Mouse (Mus musculus) kidney, postnatal 0 days (tissue): ENCODE data around the gene Lrrc2. TPM values are rescaled to one million over a fixed set of nuclear protein-coding genes. Genes with fewer than 3 reads are reported as not detected.

Experiments
- ATAC-seq: fragments of 200-750 bp; cut with Nextera tagmentation; replicated peaks from 2 replicates; pipeline ENCODE4 v1.8.0; 2017; ENCODE audit warnings: low read depth, moderate number of reproducible peaks, moderate TSS enrichment, moderate library complexity; ENCODE audit not compliant: low FRiP score
- DNase-seq: peaks from one replicate; pipeline ENCODE4 v3.0.0-alpha.2; 2016; ENCODE audit warnings: low spot score
- H3K27ac ChIP-seq: fragments of 300-500 bp; sonication (generic); 2 replicates; pipeline ENCODE4 v1.5.1; 2014; ENCODE audit warnings: mild to moderate bottlenecking
- H3K27me3 ChIP-seq: fragments of 300-500 bp; sonication (generic); 2 replicates; pipeline ENCODE4 v1.6.1; 2014; ENCODE audit warnings: low read length, mixed read lengths; ENCODE audit not compliant: insufficient read depth
- H3K36me3 ChIP-seq: fragments of 300-500 bp; sonication (generic); 2 replicates; pipeline ENCODE4 v1.6.1; 2014; ENCODE audit warnings: low read length, mixed read lengths; ENCODE audit not compliant: insufficient read depth
- H3K4me1 ChIP-seq: fragments of 300-500 bp; sonication (generic); replicated peaks from 2 replicates; pipeline ENCODE4 v1.6.1; 2014; ENCODE audit warnings: antibody characterized with exemption, low read length, mixed read lengths; ENCODE audit not compliant: insufficient read depth
- H3K4me2 ChIP-seq: fragments of 300-500 bp; sonication (generic); 2 replicates; pipeline ENCODE4 v1.6.1; 2014; ENCODE audit warnings: mild to moderate bottlenecking, low read length, moderate library complexity, mixed read lengths
- H3K4me3 ChIP-seq: fragments of 300-500 bp; sonication (generic); replicated peaks from 2 replicates; pipeline ENCODE4 v1.5.1; 2014; ENCODE audit warnings: low read depth, low read length
- H3K9ac ChIP-seq: fragments of 300-500 bp; sonication (generic); 2 replicates; pipeline ENCODE4 v1.6.1; 2014; ENCODE audit warnings: low read depth, low read length
- H3K9me3 ChIP-seq: fragments of 300-500 bp; sonication (generic); replicated peaks from 2 replicates; pipeline ENCODE4 v1.6.1; 2016; ENCODE audit warnings: low read length, inconsistent platforms, mixed read lengths
- CTCF ChIP-seq: IDR thresholded peaks from 2 replicates; pipeline ENCODE4 v1.5.1; 2016; ENCODE audit warnings: antibody characterized with exemption, low read depth, mild to moderate bottlenecking, moderate library complexity
- WGBS: fragments of 180-500 bp; shearing (Covaris S2); extraction: QIAGEN DNeasy Blood & Tissue Kit; methylation state at CpG from one replicate; pipeline ENCODE4 v1.1.7; 2014; 5-methylcytosine and 5-hydroxymethylcytosine counted together
- polyA plus RNA-seq: library from polyadenylated mRNA; unstranded; fragments of >200 nt; fragmentation: Nextera tagmentation; extraction: Ambion mirVana; gene quantifications from 2 replicates; pipeline ENCODE4 v1.2.1, GENCODE M21; 2015

Lrrc2 gene
- polyA plus RNA-seq, 1 experiment from 2014 or later, result 0.51 TPM

DNA sequence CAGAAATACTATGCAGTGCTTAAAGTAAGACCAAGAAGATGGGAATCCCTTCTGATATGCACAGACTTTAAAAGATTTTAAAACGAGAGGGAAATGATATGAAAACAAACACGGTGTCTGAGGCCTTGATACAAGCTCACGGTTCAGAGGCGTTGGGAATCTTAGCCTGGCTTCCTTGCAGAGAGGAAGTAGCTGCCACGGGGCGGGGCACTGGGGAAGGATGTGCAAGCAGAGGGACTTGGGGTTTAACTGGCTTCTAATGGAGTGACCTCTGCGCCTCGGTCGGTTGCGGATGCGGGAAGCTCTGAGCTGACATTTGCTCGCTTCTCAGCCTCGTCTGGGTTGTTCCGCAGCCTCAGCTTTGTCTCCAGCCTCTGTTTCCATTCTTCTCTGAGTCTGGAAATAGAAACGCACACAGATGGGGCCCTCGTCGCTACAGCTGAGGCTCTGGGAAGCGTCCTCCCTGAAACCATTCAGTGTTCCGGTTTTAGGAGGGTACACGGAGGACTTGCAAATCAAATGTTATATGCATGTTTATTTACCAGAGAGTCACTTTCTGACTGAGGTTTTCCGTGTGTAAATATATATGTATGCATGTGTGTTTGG, 36.6 kb upstream of the Lrrc2 start:
- Histone ChIP-seq H3K9ac (no peak overlapping the region), H3K4me2 (no peak overlapping the region), H3K4me1 (no peaks in the 10 kb centered on the region), H3K27ac (no peak overlapping the region), H3K9me3 (no peaks in the 10 kb centered on the region), H3K4me3 (no peak overlapping the region), H3K36me3 (no peaks in the 10 kb centered on the region), H3K27me3 (no peaks in the 10 kb centered on the region)
- TF ChIP-seq CTCF, result no peak
- 62% methylated on average over 21 of the region's 21 CpGs for WGBS
- ATAC-seq (no peak), DNase-seq (no peak)

DNA sequence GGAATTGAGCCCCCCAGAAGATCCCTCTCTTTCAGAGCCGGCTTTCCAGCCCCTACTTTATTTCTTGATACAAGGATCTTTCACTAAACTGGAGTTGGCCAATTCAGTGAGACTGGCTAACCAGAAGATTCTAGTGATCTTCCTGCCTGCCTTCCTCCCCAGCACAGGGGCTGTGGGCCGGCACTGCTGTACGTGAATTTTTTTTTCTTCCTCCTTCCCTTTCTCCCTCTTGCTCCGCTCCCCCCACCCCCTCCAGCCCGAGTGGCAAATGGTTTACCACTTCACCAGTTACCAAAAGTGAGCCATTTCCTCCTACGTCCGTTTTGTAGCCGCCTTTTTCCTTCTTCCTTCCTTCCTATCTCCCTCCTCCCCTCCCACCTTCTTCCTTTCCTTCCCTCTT, 35.9 kb upstream of the Lrrc2 start:
- Histone ChIP-seq H3K36me3 (no peaks in the 10 kb centered on the region), H3K9me3 (no peaks in the 10 kb centered on the region), H3K4me3 (no peak overlapping the region), H3K4me1 (no peaks in the 10 kb centered on the region), H3K9ac (no peak overlapping the region), H3K4me2 (no peak overlapping the region), H3K27me3 (no peaks in the 10 kb centered on the region), H3K27ac (no peak overlapping the region)
- DNase-seq, result no peak
- ATAC-seq, result no peak
- TF ChIP-seq CTCF, result no peak
- WGBS, result 43% methylated on average over 8 of the region's 8 CpGs

DNA sequence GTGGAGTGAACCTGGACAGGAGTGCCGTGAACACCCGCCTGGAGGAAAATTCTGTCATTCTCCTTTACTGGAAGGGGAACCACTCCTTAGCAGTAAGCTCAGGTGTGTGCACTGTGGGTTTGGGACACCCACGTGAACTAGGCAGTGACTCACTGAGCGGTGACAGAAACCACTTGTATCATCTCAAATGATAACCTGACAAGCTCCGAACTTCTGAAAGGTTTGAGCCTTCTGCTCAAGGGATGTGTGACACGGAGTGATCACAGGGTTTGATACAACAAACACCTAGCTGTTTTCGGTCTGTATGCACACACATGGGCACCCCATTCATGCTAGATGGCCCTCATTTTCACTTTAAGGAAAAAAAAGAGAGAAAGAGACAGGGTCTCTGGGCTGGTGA, 34.6 kb upstream of the Lrrc2 start, which contains the start of gene Fam240a:
Gene Fam240a, minus strand, starts transcription at position 76 of the 400 bp plus-strand sequence.
- DNase-seq (no peak), ATAC-seq (no peak)
- Histone ChIP-seq H3K4me1 (no peaks in the 10 kb centered on the region), H3K9me3 (no peaks in the 10 kb centered on the region), H3K36me3 (no peaks in the 10 kb centered on the region), H3K27ac (no peak within 1 kb of the TSS), H3K4me2 (no peak within 1 kb of the TSS), H3K9ac (no peak within 1 kb of the TSS), H3K27me3 (no peaks in the 10 kb centered on the region), H3K4me3 (no peak within 1 kb of the TSS)
- 88% methylated on average over 7 of the region's 7 CpGs for WGBS
- TF ChIP-seq CTCF, result no peak

DNA sequence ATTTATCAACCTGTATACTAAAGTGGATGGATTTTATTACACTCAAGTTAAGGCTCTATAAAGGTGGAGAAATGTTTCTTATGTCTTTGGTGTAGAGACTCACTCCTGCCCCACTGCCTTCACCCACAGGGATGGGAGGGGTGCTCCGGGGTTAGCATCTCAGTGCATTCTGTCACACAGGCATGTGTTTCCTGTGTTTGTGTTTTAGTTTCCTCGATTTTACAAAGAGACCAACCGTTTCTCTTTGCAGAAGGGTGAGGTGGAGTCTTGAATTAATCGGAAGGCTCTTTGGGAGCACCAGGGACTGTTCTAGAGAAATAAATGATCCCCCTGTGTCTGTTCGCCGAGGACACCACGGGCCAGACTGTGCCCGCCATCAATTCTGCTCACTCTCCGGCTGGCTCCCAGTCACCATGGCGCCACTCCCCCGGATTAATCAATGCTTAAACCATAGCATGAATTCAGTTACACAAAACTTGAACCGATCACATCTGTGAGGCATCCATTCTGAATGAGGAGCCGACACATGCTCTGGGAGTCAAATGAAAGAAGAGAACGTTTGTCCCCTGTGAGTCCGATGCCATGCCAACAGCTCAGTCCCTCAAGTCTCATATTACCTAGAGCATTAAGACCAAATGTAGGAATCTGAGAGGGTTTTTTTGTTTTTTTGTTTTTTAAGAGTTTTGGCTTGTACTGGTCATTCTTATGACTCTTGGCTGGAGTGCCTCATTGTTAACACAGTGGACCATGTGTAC, 30.5 kb upstream of the Lrrc2 start:
- WGBS, result 46% methylated on average over 15 of the region's 15 CpGs

DNA sequence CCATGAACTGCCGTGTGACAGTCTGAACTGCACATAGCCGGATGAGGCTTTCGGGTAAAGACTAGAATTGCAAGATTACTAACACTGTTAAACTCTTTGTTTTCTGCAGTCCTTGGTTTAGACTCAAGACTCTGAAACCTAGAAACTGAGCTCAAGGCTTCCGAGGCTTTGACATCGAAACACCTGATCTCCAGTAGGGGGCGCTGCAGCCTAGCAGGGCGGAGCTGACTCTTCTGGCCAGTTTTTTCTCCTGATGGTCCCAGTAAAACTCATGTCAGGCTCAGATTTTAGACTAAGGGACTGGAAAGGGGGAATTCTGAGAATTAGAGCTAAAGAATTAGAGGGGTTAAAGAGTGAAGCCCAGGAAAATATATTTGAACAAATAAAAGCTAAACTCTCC, 28.6 kb upstream of the Lrrc2 start:
- WGBS, result 20% methylated on average over 7 of the region's 7 CpGs
- peak; percentile 86 for DNase-seq
- Histone ChIP-seq H3K4me1 (no peaks in the 10 kb centered on the region), H3K36me3 (no peaks in the 10 kb centered on the region), H3K9me3 (no peaks in the 10 kb centered on the region), H3K9ac (no peak overlapping the region), H3K27me3 (no peaks in the 10 kb centered on the region), H3K4me2 (no peak overlapping the region), H3K27ac (no peak overlapping the region), H3K4me3 (no peak overlapping the region)
- no peak for ATAC-seq
- TF ChIP-seq CTCF, result peak; percentile 97

More for the DNA sequence above, 30.5 kb upstream of the Lrrc2 start:
- Histone ChIP-seq H3K4me1 (no peaks in the 10 kb centered on the region), H3K9me3 (no peaks in the 10 kb centered on the region), H3K27me3 (no peaks in the 10 kb centered on the region), H3K36me3 (no peaks in the 10 kb centered on the region), H3K4me2 (no peak overlapping the region), H3K27ac (peak overlapping the region; percentile 50; the same call in 1 of the 2 replicates), H3K9ac (no peak overlapping the region), H3K4me3 (no peak overlapping the region)
- DNase-seq (peak; percentile 32), ATAC-seq (no peak)
- no peak for TF ChIP-seq CTCF

DNA sequence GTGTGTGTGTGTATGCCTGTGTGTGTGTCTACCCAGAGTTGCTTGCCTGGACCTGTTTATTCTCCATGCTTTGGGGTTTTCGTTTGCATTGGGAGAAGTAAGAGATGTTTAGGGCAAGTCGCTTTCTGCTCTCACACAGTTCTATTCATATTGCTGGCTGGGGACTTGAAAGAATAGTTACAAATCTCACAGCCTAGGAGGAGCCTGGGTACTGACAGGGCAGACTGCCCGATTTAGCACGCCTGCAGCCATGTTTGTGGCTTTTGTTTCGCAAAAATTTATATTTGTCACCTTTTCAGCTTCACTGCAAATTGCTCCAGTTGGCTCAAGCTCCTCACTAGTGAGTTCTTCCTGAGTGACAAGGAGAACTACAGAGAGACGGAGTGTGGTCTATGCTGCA, 19.8 kb upstream of the Lrrc2 start:
- no peak overlapping the region for H3K4me3 ChIP-seq
- DNase-seq (no peak), ATAC-seq (no peak)
- no peak overlapping the region for H3K27ac ChIP-seq
- H3K36me3 ChIP-seq, result no peaks in the 10 kb centered on the region
- H3K4me1 ChIP-seq, result no peaks in the 10 kb centered on the region
- no peaks in the 10 kb centered on the region for H3K27me3 ChIP-seq
- no peak overlapping the region for H3K4me2 ChIP-seq
- H3K9ac ChIP-seq, result no peak overlapping the region
- WGBS, result 76% methylated on average over 6 of the region's 6 CpGs
- no peak for TF ChIP-seq CTCF
- no peaks in the 10 kb centered on the region for H3K9me3 ChIP-seq
